Mouse (Mus musculus): ENCODE data around the gene Nav3. TPM values are rescaled to one million over a fixed set of nuclear protein-coding genes. Genes with fewer than 3 reads are reported as not detected.

Gene Nav3
- polyA plus RNA-seq, 1 experiment from 2014 or later = 17.6 TPM

DNA sequence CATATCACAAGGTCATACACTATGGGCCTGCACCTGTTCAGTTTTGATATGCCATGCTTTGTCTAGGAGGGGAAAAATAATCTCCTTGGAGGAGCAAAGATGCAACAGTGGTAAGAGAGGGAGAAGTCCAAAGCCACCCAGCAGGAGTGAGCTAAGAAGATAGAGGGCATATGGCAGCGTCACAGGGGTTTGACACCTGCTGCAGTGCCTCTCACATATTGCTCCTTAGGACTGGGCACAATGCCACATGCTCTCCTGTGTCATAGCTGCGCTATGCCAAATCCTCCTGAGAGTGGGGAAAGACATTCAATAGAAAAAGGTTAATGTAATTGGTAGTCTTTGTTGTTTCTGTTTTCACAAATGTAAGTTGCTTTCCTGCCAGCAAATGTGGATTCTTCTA is 714.3 kb downstream of the Nav3 start:
- Histone ChIP-seq H3K36me3 (ENCODE audit: control insufficient read depth, insufficient read depth, low read length) (peaks cover 5% of the 10 kb centered on the region; the same call in 1 of the 2 replicates), H3K4me1 (ENCODE audit: control insufficient read depth, insufficient read depth, low read length) (peaks cover 6% of the 10 kb centered on the region; the same call in 1 of the 2 replicates), H3K9me3 (replicated peaks; ENCODE audit: control insufficient read depth, low read length) (peaks cover 4% of the 10 kb centered on the region; the same call in 1 of the 2 replicates), H3K9ac (ENCODE audit: low read length) (no peak overlapping the region), H3K27me3 (replicated peaks; ENCODE audit: control insufficient read depth, insufficient read depth, low read length) (no peaks in the 10 kb centered on the region), H3K27ac (ENCODE audit: low read depth, low read length) (no peak overlapping the region), H3K4me2 (ENCODE audit: low read length) (no peak overlapping the region), H3K4me3 (ENCODE audit: low read depth, low read length) (no peak overlapping the region)
- ATAC-seq (peak; percentile 83), DNase-seq (ENCODE audit: low spot score) (peak; percentile 73)
- 18% methylated on average over 2 of the region's 2 CpGs for WGBS

DNA sequence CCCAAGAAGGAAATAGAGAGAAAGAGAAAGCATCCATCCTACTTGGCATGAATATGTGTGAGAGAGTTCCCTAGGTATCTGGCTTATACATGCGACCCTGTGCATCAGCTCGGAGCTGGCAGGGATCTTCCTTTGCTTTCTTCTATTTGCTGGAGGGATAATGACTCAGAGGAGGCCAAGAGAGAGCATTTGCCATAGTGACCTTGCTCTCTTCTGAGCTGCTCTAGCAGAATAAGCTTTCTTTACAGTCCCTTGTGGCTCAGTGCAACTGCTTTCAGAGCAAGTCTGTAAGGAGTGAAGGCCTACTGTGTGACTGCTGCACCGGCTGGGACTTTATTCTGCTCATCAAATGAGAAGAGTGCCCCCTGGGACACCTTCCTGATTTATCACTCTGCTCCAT is 715.7 kb downstream of the Nav3 start:
- Histone ChIP-seq H3K9ac (ENCODE audit: low read length) (no peak overlapping the region), H3K4me3 (ENCODE audit: low read depth, low read length) (no peak overlapping the region), H3K4me1 (ENCODE audit: control insufficient read depth, insufficient read depth, low read length) (peaks cover 6% of the 10 kb centered on the region; the same call in 1 of the 2 replicates), H3K36me3 (ENCODE audit: control insufficient read depth, insufficient read depth, low read length) (peaks cover 5% of the 10 kb centered on the region; the same call in 1 of the 2 replicates), H3K27ac (ENCODE audit: low read depth, low read length) (no peak overlapping the region), H3K4me2 (ENCODE audit: low read length) (no peak overlapping the region), H3K9me3 (replicated peaks; ENCODE audit: control insufficient read depth, low read length) (peaks cover 4% of the 10 kb centered on the region; the same call in 1 of the 2 replicates), H3K27me3 (replicated peaks; ENCODE audit: control insufficient read depth, insufficient read depth, low read length) (no peaks in the 10 kb centered on the region)
- ATAC-seq = no peak
- 45% methylated on average over 3 of the region's 3 CpGs for WGBS
- DNase-seq (ENCODE audit: low spot score) = peak; percentile 21

DNA sequence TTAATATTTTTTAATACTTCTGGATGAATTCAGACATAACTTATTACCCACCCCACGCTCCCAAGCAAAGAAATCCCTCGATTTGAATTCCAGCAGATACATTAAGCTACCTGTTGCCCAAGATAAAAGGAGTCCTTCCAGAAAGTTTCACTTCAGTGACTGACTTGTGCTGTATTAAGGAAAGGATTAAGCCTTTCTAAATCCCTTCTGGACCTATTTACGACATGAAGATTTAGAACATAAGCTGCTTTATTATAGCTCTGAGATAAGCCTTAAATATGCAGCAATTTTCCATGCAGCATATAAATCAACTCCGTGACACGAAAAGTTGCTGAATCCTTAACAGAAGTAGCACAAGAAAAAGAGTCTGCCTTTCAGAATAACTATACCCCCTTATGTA is 732.4 kb downstream of the Nav3 start:
- no peaks in the 10 kb centered on the region for H3K27me3 ChIP-seq (replicated peaks; ENCODE audit: control insufficient read depth, insufficient read depth, low read length)
- no peaks in the 10 kb centered on the region for H3K4me1 ChIP-seq (ENCODE audit: control insufficient read depth, insufficient read depth, low read length)
- ATAC-seq (no peak), DNase-seq (ENCODE audit: low spot score) (no peak)
- no peak overlapping the region for H3K4me3 ChIP-seq (ENCODE audit: low read depth, low read length)
- no peak overlapping the region for H3K4me2 ChIP-seq (ENCODE audit: low read length)
- H3K27ac ChIP-seq (ENCODE audit: low read depth, low read length) = no peak overlapping the region
- H3K9me3 ChIP-seq (replicated peaks; ENCODE audit: control insufficient read depth, low read length) = no peaks in the 10 kb centered on the region
- WGBS = 61% methylated on average over 5 of the region's 5 CpGs
- H3K36me3 ChIP-seq (ENCODE audit: control insufficient read depth, insufficient read depth, low read length) = no peaks in the 10 kb centered on the region
- no peak overlapping the region for H3K9ac ChIP-seq (ENCODE audit: low read length)

DNA sequence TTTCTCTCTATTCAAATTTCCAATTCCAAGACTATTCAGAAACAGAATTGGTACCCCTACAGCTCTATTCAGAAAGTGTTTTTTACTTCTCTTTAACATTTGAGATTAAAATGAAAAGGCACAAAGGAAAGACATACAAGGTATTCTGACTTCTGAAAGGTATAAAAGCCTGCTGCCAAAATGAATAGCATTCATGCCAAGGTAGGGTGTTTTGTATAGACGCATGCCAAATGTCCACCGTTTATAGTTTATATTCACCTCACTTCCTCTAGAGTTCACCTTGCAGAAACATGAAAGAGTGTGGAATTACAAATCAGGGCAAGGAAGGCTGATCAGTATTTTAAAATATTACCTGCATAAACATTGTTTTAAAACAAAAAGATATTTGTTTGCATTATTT is 737.2 kb downstream of the Nav3 start:
- Histone ChIP-seq H3K9ac (ENCODE audit: low read length) (no peak overlapping the region), H3K36me3 (ENCODE audit: control insufficient read depth, insufficient read depth, low read length) (0 out of 2 replicates have a peak, but pooled peaks cover 4% of the 10 kb centered on the region), H3K4me2 (ENCODE audit: low read length) (no peak overlapping the region), H3K27me3 (replicated peaks; ENCODE audit: control insufficient read depth, insufficient read depth, low read length) (no peaks in the 10 kb centered on the region), H3K4me1 (ENCODE audit: control insufficient read depth, insufficient read depth, low read length) (0 out of 2 replicates have a peak, but pooled peaks cover 2% of the 10 kb centered on the region), H3K27ac (ENCODE audit: low read depth, low read length) (no peak overlapping the region), H3K9me3 (replicated peaks; ENCODE audit: control insufficient read depth, low read length) (no peaks in the 10 kb centered on the region), H3K4me3 (ENCODE audit: low read depth, low read length) (no peak overlapping the region)
- WGBS = 20% methylated on average over 2 of the region's 2 CpGs
- no peak for ATAC-seq
- DNase-seq (ENCODE audit: low spot score) = no peak

DNA sequence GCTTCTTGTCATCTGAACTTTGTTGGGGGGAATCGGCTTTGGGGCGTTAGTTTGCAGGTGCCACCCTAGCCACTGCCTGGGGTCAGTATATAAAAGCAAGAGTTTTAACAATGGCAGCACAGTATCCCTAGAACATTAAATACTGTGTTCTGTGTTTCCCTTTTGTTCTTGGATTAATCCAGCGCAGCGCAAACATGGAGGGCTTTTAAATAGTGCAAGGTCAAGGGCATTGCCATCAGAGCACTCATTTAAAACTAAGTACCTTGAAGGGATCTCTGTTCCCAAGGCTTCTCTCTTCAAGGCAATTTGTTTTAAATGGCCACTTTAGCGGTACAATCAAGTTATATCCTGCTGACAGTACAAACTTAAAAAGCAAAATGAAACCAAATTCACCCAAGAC is 737.6 kb downstream of the Nav3 start:
- Histone ChIP-seq H3K9me3 (replicated peaks; ENCODE audit: control insufficient read depth, low read length) (no peaks in the 10 kb centered on the region), H3K4me3 (ENCODE audit: low read depth, low read length) (no peak overlapping the region), H3K4me2 (ENCODE audit: low read length) (no peak overlapping the region), H3K27me3 (replicated peaks; ENCODE audit: control insufficient read depth, insufficient read depth, low read length) (no peaks in the 10 kb centered on the region), H3K4me1 (ENCODE audit: control insufficient read depth, insufficient read depth, low read length) (0 out of 2 replicates have a peak, but pooled peaks cover 2% of the 10 kb centered on the region), H3K9ac (ENCODE audit: low read length) (no peak overlapping the region), H3K27ac (ENCODE audit: low read depth, low read length) (no peak overlapping the region), H3K36me3 (ENCODE audit: control insufficient read depth, insufficient read depth, low read length) (0 out of 2 replicates have a peak, but pooled peaks cover 4% of the 10 kb centered on the region)
- peak; percentile 30 for DNase-seq (ENCODE audit: low spot score)
- no peak for ATAC-seq
- 23% methylated on average over 5 of the region's 5 CpGs for WGBS

DNA sequence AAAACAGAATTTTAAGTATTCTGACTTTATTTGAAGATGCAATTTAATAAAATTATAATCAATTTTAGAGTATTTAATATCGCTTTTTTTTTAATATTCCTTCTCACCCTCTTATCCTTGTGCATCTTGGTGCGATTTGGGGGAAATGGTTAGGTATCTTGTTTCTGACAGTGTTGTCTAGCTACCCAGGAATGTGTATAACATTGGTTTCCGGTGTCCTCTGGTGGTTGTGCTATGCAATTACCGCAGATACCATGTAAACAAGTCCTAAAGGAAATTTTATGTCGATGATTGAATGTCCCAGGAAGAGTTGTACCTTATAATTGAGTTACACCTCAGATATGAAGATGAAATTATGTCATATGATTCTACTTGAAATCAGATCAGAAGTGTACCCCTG is 743.0 kb downstream of the Nav3 start:
- ATAC-seq (peak; percentile 79), DNase-seq (ENCODE audit: low spot score) (peak; percentile 79)
- H3K4me2 ChIP-seq (ENCODE audit: low read length) = no peak overlapping the region
- H3K4me3 ChIP-seq (ENCODE audit: low read depth, low read length) = no peak overlapping the region
- H3K9me3 ChIP-seq (replicated peaks; ENCODE audit: control insufficient read depth, low read length) = no peaks in the 10 kb centered on the region
- H3K27ac ChIP-seq (ENCODE audit: low read depth, low read length) = no peak overlapping the region
- H3K27me3 ChIP-seq (replicated peaks; ENCODE audit: control insufficient read depth, insufficient read depth, low read length) = no peaks in the 10 kb centered on the region
- WGBS = 37% methylated on average over 5 of the region's 5 CpGs
- H3K4me1 ChIP-seq (ENCODE audit: control insufficient read depth, insufficient read depth, low read length) = no peaks in the 10 kb centered on the region
- no peak overlapping the region for H3K9ac ChIP-seq (ENCODE audit: low read length)
- 0 out of 2 replicates have a peak, but pooled peaks cover 4% of the 10 kb centered on the region for H3K36me3 ChIP-seq (ENCODE audit: control insufficient read depth, insufficient read depth, low read length)

DNA sequence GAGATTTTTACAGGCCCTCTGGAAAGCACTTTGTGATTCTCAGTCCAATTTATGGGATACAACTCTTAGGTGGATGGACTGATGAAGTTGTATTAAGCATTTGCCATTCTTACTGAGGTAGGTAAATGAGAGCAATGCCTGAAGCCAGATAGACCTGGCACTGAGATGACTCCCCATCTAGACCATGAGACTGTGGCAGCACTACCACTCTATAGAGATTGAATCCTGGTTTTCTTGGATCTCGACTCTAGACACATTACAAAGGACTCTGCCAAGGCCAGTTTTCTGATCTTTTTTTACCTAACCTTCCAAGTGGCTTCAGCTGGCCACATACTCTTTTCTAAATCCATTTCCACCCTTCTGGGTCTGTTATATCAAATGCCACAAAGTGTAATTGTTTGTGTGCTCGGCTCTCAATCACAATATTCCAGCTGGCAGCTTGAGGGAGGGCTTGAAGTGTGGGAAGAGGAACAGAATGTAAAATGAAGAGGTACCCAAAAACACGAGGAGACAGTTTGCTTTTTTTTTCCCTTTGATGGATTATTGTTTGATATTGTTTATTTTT is 756.2 kb downstream of the Nav3 start:
- ATAC-seq (no peak), DNase-seq (ENCODE audit: low spot score) (no peak)
- Histone ChIP-seq H3K4me3 (ENCODE audit: low read depth, low read length) (no peak overlapping the region), H3K4me1 (ENCODE audit: control insufficient read depth, insufficient read depth, low read length) (no peaks in the 10 kb centered on the region), H3K27ac (ENCODE audit: low read depth, low read length) (no peak overlapping the region), H3K27me3 (replicated peaks; ENCODE audit: control insufficient read depth, insufficient read depth, low read length) (no peaks in the 10 kb centered on the region), H3K9ac (ENCODE audit: low read length) (no peak overlapping the region), H3K36me3 (ENCODE audit: control insufficient read depth, insufficient read depth, low read length) (no peaks in the 10 kb centered on the region), H3K9me3 (replicated peaks; ENCODE audit: control insufficient read depth, low read length) (no peaks in the 10 kb centered on the region), H3K4me2 (ENCODE audit: low read length) (no peak overlapping the region)
- 54% methylated on average over 3 of the region's 3 CpGs for WGBS

DNA sequence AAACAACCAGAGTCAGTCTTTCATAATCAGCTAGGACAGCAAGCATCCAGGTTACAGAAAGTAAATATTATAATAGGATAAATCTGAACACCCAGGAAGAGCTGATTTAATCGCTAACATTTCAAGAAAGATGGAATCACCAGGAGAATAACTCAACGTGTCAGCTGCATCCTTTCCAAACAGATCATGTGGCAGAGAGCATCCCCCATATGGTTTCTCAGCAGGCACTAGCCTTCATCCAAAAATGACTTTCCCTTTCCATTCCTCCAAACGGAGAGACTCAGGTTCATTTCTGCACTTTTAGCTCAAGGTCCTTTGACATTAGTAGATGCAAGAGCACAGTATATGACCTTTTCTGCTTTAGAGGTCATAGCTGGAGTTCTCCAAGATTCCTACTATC is 765.4 kb downstream of the Nav3 start:
- Histone ChIP-seq H3K4me1 (ENCODE audit: control insufficient read depth, insufficient read depth, low read length) (no peaks in the 10 kb centered on the region; the same call in 1 of the 2 replicates), H3K36me3 (ENCODE audit: control insufficient read depth, insufficient read depth, low read length) (no peaks in the 10 kb centered on the region), H3K27me3 (replicated peaks; ENCODE audit: control insufficient read depth, insufficient read depth, low read length) (no peaks in the 10 kb centered on the region), H3K4me3 (ENCODE audit: low read depth, low read length) (no peak overlapping the region), H3K4me2 (ENCODE audit: low read length) (no peak overlapping the region), H3K9ac (ENCODE audit: low read length) (no peak overlapping the region), H3K27ac (ENCODE audit: low read depth, low read length) (no peak overlapping the region), H3K9me3 (replicated peaks; ENCODE audit: control insufficient read depth, low read length) (no peaks in the 10 kb centered on the region)
- peak; percentile 12 for DNase-seq (ENCODE audit: low spot score)
- 68% methylated on average over 3 of the region's 3 CpGs for WGBS
- no peak for ATAC-seq

All from forebrain, embryonic 14.5 days (tissue).